Mouse (Mus musculus) stomach, embryonic 14.5 days (tissue): ENCODE measurements around the gene Csf2. TPM values are rescaled to one million over a fixed set of nuclear protein-coding genes. Genes with fewer than 3 reads are reported as not detected.

Experiments used
- ATAC-seq: fragments of 200-750 bp; cut with Nextera tagmentation; 2 replicates; pipeline ENCODE4 v1.8.0; 2017; ENCODE audit warnings: low read depth, moderate TSS enrichment; ENCODE audit not compliant: insufficient number of reproducible peaks, insufficient read depth, low FRiP score
- H3K27ac ChIP-seq: fragments of 300-500 bp; sonication (generic); 2 replicates; pipeline ENCODE4 v1.5.1; 2014; ENCODE audit warnings: mild to moderate bottlenecking, low read length, moderate library complexity, mixed read lengths
- H3K27me3 ChIP-seq: fragments of 300-500 bp; sonication (generic); 2 replicates; pipeline ENCODE4 v1.6.1; 2014; ENCODE audit warnings: low read length, control low read depth, mixed read lengths; ENCODE audit not compliant: control insufficient read depth, insufficient read depth
- H3K36me3 ChIP-seq: fragments of 300-500 bp; sonication (generic); 2 replicates; pipeline ENCODE4 v1.6.1; 2014; ENCODE audit warnings: mild to moderate bottlenecking, control low read depth, low read length, moderate library complexity, mixed read lengths; ENCODE audit not compliant: control insufficient read depth, insufficient read depth
- H3K4me1 ChIP-seq: fragments of 300-500 bp; sonication (generic); 2 replicates; pipeline ENCODE4 v1.6.1; 2014; ENCODE audit warnings: low read length, control low read depth, mixed read lengths; ENCODE audit not compliant: control insufficient read depth, insufficient read depth
- H3K4me2 ChIP-seq: fragments of 300-500 bp; sonication (generic); replicated peaks from 2 replicates; pipeline ENCODE4 v1.6.1; 2014; ENCODE audit warnings: low read depth, low read length, control low read depth
- H3K4me3 ChIP-seq: fragments of 300-500 bp; sonication (generic); 2 replicates; pipeline ENCODE4 v1.5.1; 2014; ENCODE audit warnings: low read depth, low read length, control low read depth
- H3K9ac ChIP-seq: fragments of 300-500 bp; sonication (generic); replicated peaks from 2 replicates; pipeline ENCODE4 v1.6.1; 2014; ENCODE audit warnings: low read depth, mild to moderate bottlenecking, control low read depth, low read length, moderate library complexity, mixed read lengths
- H3K9me3 ChIP-seq: fragments of 300-500 bp; sonication (generic); 2 replicates; pipeline ENCODE4 v1.6.1; 2016; ENCODE audit warnings: low read depth, low read length, control low read depth; ENCODE audit not compliant: control insufficient read depth
- WGBS: fragments of 180-500 bp; shearing (Covaris S2); extraction: QIAGEN DNeasy Blood & Tissue Kit; methylation state at CpG from one replicate; pipeline ENCODE4 v1.1.7; 2014; 5-methylcytosine and 5-hydroxymethylcytosine counted together
- polyA plus RNA-seq: library from polyadenylated mRNA; unstranded; fragments of >200 nt; fragmentation: Nextera tagmentation; extraction: Ambion mirVana; gene quantifications from 2 replicates; pipeline ENCODE4 v1.2.1, GENCODE M21; 2014

Gene Csf2
- polyA plus RNA-seq, 1 experiment from 2014 or later = not detected

- Histone ChIP-seq H3K9me3 (no peaks in the 10 kb centered on the region), H3K4me3 (no peak overlapping the region), H3K36me3 (no peaks in the 10 kb centered on the region), H3K27me3 (no peaks in the 10 kb centered on the region), H3K4me1 (no peaks in the 10 kb centered on the region), H3K4me2 (no peak overlapping the region), H3K9ac (no peak overlapping the region), H3K27ac (no peak overlapping the region)
- WGBS = 32% methylated on average over 6 of the region's 6 CpGs
- no peak for ATAC-seq
Measured at GRCm38 (mm10) chr11:54219903-54220740, 29.3 kb downstream of the Csf2 start.

GRCm38 (mm10) chr11:54219191-54219590, 30.3 kb downstream of the Csf2 start:
- Histone ChIP-seq H3K27ac (no peak overlapping the region), H3K4me3 (no peak overlapping the region), H3K4me1 (no peaks in the 10 kb centered on the region), H3K36me3 (no peaks in the 10 kb centered on the region), H3K4me2 (no peak overlapping the region), H3K9me3 (no peaks in the 10 kb centered on the region), H3K27me3 (no peaks in the 10 kb centered on the region), H3K9ac (no peak overlapping the region)
- no peak for ATAC-seq
- 84% methylated on average over 1 of the region's 1 CpGs for WGBS

GRCm38 (mm10) chr11:54217384-54217783, 32.1 kb downstream of the Csf2 start:
- Histone ChIP-seq H3K27ac (no peak overlapping the region), H3K36me3 (no peaks in the 10 kb centered on the region), H3K4me2 (no peak overlapping the region), H3K4me3 (no peak overlapping the region), H3K27me3 (no peaks in the 10 kb centered on the region), H3K9me3 (no peaks in the 10 kb centered on the region), H3K9ac (no peak overlapping the region), H3K4me1 (no peaks in the 10 kb centered on the region)
- 57% methylated on average over 7 of the region's 7 CpGs for WGBS
- ATAC-seq = no peak

GRCm38 (mm10) chr11:54216091-54216490, 33.4 kb downstream of the Csf2 start:
- Histone ChIP-seq H3K36me3 (no peaks in the 10 kb centered on the region), H3K4me1 (no peaks in the 10 kb centered on the region), H3K27me3 (no peaks in the 10 kb centered on the region), H3K9ac (no peak overlapping the region), H3K4me3 (no peak overlapping the region), H3K27ac (no peak overlapping the region), H3K9me3 (no peaks in the 10 kb centered on the region), H3K4me2 (no peak overlapping the region)
- WGBS = 68% methylated on average over 6 of the region's 6 CpGs
- no peak for ATAC-seq

- H3K4me3 ChIP-seq = no peak overlapping the region
- ATAC-seq = no peak
- no peaks in the 10 kb centered on the region for H3K4me1 ChIP-seq
- no peaks in the 10 kb centered on the region for H3K36me3 ChIP-seq
- H3K9me3 ChIP-seq = no peaks in the 10 kb centered on the region
- H3K27me3 ChIP-seq = no peaks in the 10 kb centered on the region
- no peak overlapping the region for H3K27ac ChIP-seq
- H3K4me2 ChIP-seq = no peak overlapping the region
- WGBS = 78% methylated on average over 9 of the region's 9 CpGs
- no peak overlapping the region for H3K9ac ChIP-seq
Measured at GRCm38 (mm10) chr11:54214499-54215443, 34.7 kb downstream of the Csf2 start.

- no peaks in the 10 kb centered on the region for H3K27me3 ChIP-seq
- ATAC-seq = no peak
- no peaks in the 10 kb centered on the region for H3K36me3 ChIP-seq
- no peak overlapping the region for H3K27ac ChIP-seq
- H3K9ac ChIP-seq = no peak overlapping the region
- no peak overlapping the region for H3K4me3 ChIP-seq
- 83% methylated on average over 5 of the region's 5 CpGs for WGBS
- H3K4me2 ChIP-seq = no peak overlapping the region
- no peaks in the 10 kb centered on the region for H3K4me1 ChIP-seq
- no peaks in the 10 kb centered on the region for H3K9me3 ChIP-seq
Measured at GRCm38 (mm10) chr11:54213631-54214030, 35.8 kb downstream of the Csf2 start.

GRCm38 (mm10) chr11:54206993-54207392, 42.5 kb downstream of the Csf2 start:
- Histone ChIP-seq H3K27ac (no peak overlapping the region), H3K4me2 (no peak overlapping the region), H3K27me3 (no peaks in the 10 kb centered on the region), H3K36me3 (no peaks in the 10 kb centered on the region), H3K9ac (no peak overlapping the region), H3K4me3 (no peak overlapping the region), H3K9me3 (no peaks in the 10 kb centered on the region), H3K4me1 (no peaks in the 10 kb centered on the region)
- no peak for ATAC-seq
- 70% methylated on average over 5 of the region's 5 CpGs for WGBS

- H3K4me2 ChIP-seq = no peak overlapping the region
- ATAC-seq = no peak
- 77% methylated on average over 6 of the region's 6 CpGs for WGBS
Measured at GRCm38 (mm10) chr11:54205366-54205765, 44.1 kb downstream of the Csf2 start.

More at GRCm38 (mm10) chr11:54205366-54205765, 44.1 kb downstream of the Csf2 start:
- no peaks in the 10 kb centered on the region for H3K9me3 ChIP-seq
- H3K27me3 ChIP-seq = no peaks in the 10 kb centered on the region
- no peak overlapping the region for H3K9ac ChIP-seq
- no peaks in the 10 kb centered on the region for H3K36me3 ChIP-seq
- no peak overlapping the region for H3K27ac ChIP-seq
- H3K4me3 ChIP-seq = no peak overlapping the region
- no peaks in the 10 kb centered on the region for H3K4me1 ChIP-seq
